Mouse (Mus musculus) forebrain, postnatal 0 days (tissue): Measurements from ENCODE around the gene Zfp830. TPM values are rescaled to one million over a fixed set of nuclear protein-coding genes. Genes with fewer than 3 reads are reported as not detected.
A peak's percentile ranks its signal among the peaks of the same experiment; 100 is the strongest.

Source experiments
- ATAC-seq: fragments of 200-750 bp; cut with Nextera tagmentation; 2 replicates; pipeline ENCODE4 v1.8.0; 2017; ENCODE audit warnings: mild to moderate bottlenecking, moderate library complexity
- DNase-seq: peaks from one replicate; pipeline ENCODE4 v3.0.0-alpha.2; 2015
- H3K27ac ChIP-seq: fragments of 300-500 bp; sonication (generic); 2 replicates; pipeline ENCODE4 v1.5.1; 2014; ENCODE audit warnings: low read depth, mild to moderate bottlenecking, antibody characterized with exemption, low read length, moderate library complexity, mixed read lengths
- H3K27me3 ChIP-seq: fragments of 300-500 bp; sonication (generic); 2 replicates; pipeline ENCODE4 v1.6.1; 2014; ENCODE audit warnings: mild to moderate bottlenecking, low read length, mixed read lengths; ENCODE audit not compliant: insufficient read depth
- H3K36me3 ChIP-seq: fragments of 300-500 bp; sonication (generic); 2 replicates; pipeline ENCODE4 v1.6.1; 2014; ENCODE audit warnings: mild to moderate bottlenecking, moderate library complexity; ENCODE audit not compliant: insufficient read depth
- H3K4me1 ChIP-seq: fragments of 300-500 bp; sonication (generic); 2 replicates; pipeline ENCODE4 v1.6.1; 2014; ENCODE audit warnings: antibody characterized with exemption; ENCODE audit not compliant: insufficient read depth
- H3K4me2 ChIP-seq: fragments of 300-500 bp; sonication (generic); 2 replicates; pipeline ENCODE4 v1.6.1; 2014; ENCODE audit warnings: low read depth, mild to moderate bottlenecking, moderate library complexity
- H3K4me3 ChIP-seq: fragments of 300-500 bp; sonication (generic); 2 replicates; pipeline ENCODE4 v1.5.1; 2014; ENCODE audit warnings: low read depth, low read length, mixed read lengths
- H3K9ac ChIP-seq: fragments of 300-500 bp; sonication (generic); 2 replicates; pipeline ENCODE4 v1.6.1; 2014; ENCODE audit warnings: mild to moderate bottlenecking
- H3K9me3 ChIP-seq: fragments of 300-500 bp; sonication (generic); 2 replicates; pipeline ENCODE4 v1.6.1; 2016; ENCODE audit warnings: low read length
- CTCF ChIP-seq: sonication (generic); IDR thresholded peaks from 2 replicates; pipeline ENCODE4 v1.5.1; 2016; ENCODE audit warnings: antibody characterized with exemption, control low read depth, low read depth
- WGBS: fragments of 180-500 bp; shearing (Covaris S2); extraction: QIAGEN DNeasy Blood & Tissue Kit; methylation state at CpG from one replicate; pipeline ENCODE4 v1.1.7; 2014; 5-methylcytosine and 5-hydroxymethylcytosine counted together
- polyA plus RNA-seq: library from polyadenylated mRNA; unstranded; fragments of >200 nt; fragmentation: Nextera tagmentation; extraction: Ambion mirVana; gene quantifications from 2 replicates; pipeline ENCODE4 v1.2.1, GENCODE M21; 2015
- total RNA-seq: library from RNA; depleted of rRNA; stranded (reverse); fragments of >200 nt; gene quantifications from 2 replicates; pipeline ENCODE4 v1.2.3, GENCODE M21; 2014

Gene Zfp830
- total and polyA plus RNA-seq, 2 experiments from 2014 or later = 19.6 to 21.5 TPM

GRCm38 (mm10) chr11:82752349-82753115 lies 11.6 kb upstream of the Zfp830 start:
- ATAC-seq = no peak
- H3K9me3 ChIP-seq = no peaks in the 10 kb centered on the region
- H3K4me3 ChIP-seq = no peak overlapping the region
- H3K27ac ChIP-seq = no peak overlapping the region
- DNase-seq = no peak
- no peak for TF ChIP-seq CTCF
- H3K36me3 ChIP-seq = no peaks in the 10 kb centered on the region
- no peak overlapping the region for H3K9ac ChIP-seq
- no peaks in the 10 kb centered on the region for H3K27me3 ChIP-seq
- WGBS = 72% methylated on average over 6 of the region's 6 CpGs
- H3K4me2 ChIP-seq = no peak overlapping the region
- H3K4me1 ChIP-seq = no peaks in the 10 kb centered on the region

- H3K36me3 ChIP-seq = no peaks in the 10 kb centered on the region
- H3K4me3 ChIP-seq = no peak overlapping the region
- no peaks in the 10 kb centered on the region for H3K9me3 ChIP-seq
- no peak overlapping the region for H3K4me2 ChIP-seq
- TF ChIP-seq CTCF = no peak
- ATAC-seq (no peak), DNase-seq (no peak)
- 89% methylated on average over 1 of the region's 1 CpGs for WGBS
- H3K4me1 ChIP-seq = no peaks in the 10 kb centered on the region
- H3K27me3 ChIP-seq = no peaks in the 10 kb centered on the region
- no peak overlapping the region for H3K27ac ChIP-seq
- no peak overlapping the region for H3K9ac ChIP-seq
Observed at GRCm38 (mm10) chr11:82755919-82756318, 8.2 kb upstream of the Zfp830 start.

GRCm38 (mm10) chr11:82762286-82762829 lies 1.8 kb upstream of the Zfp830 start:
- Histone ChIP-seq H3K9ac (no peak overlapping the region), H3K4me1 (peaks cover 7% of the 10 kb centered on the region; the same call in 1 of the 2 replicates), H3K36me3 (no peaks in the 10 kb centered on the region), H3K4me3 (no peak overlapping the region), H3K9me3 (no peaks in the 10 kb centered on the region), H3K4me2 (no peak overlapping the region), H3K27ac (no peak overlapping the region), H3K27me3 (no peaks in the 10 kb centered on the region)
- TF ChIP-seq CTCF = peak; percentile 36
- 89% methylated on average over 6 of the region's 6 CpGs for WGBS
- DNase-seq (no peak), ATAC-seq (no peak)

GRCm38 (mm10) chr11:82763261-82763660 lies 884 bp upstream of the Zfp830 start:
- Histone ChIP-seq H3K9me3 (no peaks in the 10 kb centered on the region), H3K4me3 (peak overlapping the region; percentile 69), H3K4me2 (peak overlapping the region; percentile 92), H3K36me3 (no peaks in the 10 kb centered on the region), H3K4me1 (peaks cover 7% of the 10 kb centered on the region; the same call in 1 of the 2 replicates), H3K9ac (no peak overlapping the region; the same call in 1 of the 2 replicates), H3K27me3 (no peaks in the 10 kb centered on the region), H3K27ac (peak overlapping the region; percentile 80)
- DNase-seq (peak; percentile 9), ATAC-seq (no peak)
- no peak for TF ChIP-seq CTCF
- 8% methylated on average over 4 of the region's 4 CpGs for WGBS

GRCm38 (mm10) chr11:82764438-82764924 lies 336 bp downstream of the Zfp830 start:
- Histone ChIP-seq H3K27me3 (no peaks in the 10 kb centered on the region), H3K9me3 (no peaks in the 10 kb centered on the region), H3K27ac (peak overlapping the region; percentile 80), H3K9ac (peak overlapping the region; percentile 80), H3K36me3 (no peaks in the 10 kb centered on the region), H3K4me1 (peaks cover 7% of the 10 kb centered on the region; the same call in 1 of the 2 replicates), H3K4me2 (peak overlapping the region; percentile 92), H3K4me3 (peak overlapping the region; percentile 69)
- TF ChIP-seq CTCF = no peak
- DNase-seq (no peak), ATAC-seq (peak; percentile 60)
- 2% methylated on average over 28 of the region's 28 CpGs for WGBS

- no peak overlapping the region for H3K27ac ChIP-seq
- H3K9ac ChIP-seq = 0 out of 2 replicates have a peak overlapping the region, but pooled peaks have one; percentile 92
- H3K36me3 ChIP-seq = peaks cover 5% of the 10 kb centered on the region
- no peaks in the 10 kb centered on the region for H3K27me3 ChIP-seq
- peaks cover 6% of the 10 kb centered on the region for H3K4me1 ChIP-seq
- TF ChIP-seq CTCF = no peak
- no peak for DNase-seq
- no peaks in the 10 kb centered on the region for H3K9me3 ChIP-seq
- H3K4me3 ChIP-seq = peak overlapping the region; percentile 92
- H3K4me2 ChIP-seq = peak overlapping the region; percentile 66
- ATAC-seq = no peak
- 57% methylated on average over 5 of the region's 5 CpGs for WGBS
Observed at GRCm38 (mm10) chr11:82780134-82780533, 16.0 kb downstream of the Zfp830 start.
